Mouse (Mus musculus): ENCODE results near the gene Tfdp1.

The Tfdp1 gene

GRCm38 (mm10) chr8:13353155-13353833, 14.7 kb downstream of the Tfdp1 start:
- no peak for DNase-seq (ENCODE audit: low read depth, low spot score)

GRCm38 (mm10) chr8:13353883-13354282, 15.3 kb downstream of the Tfdp1 start:
- no peak for DNase-seq (ENCODE audit: low read depth, low spot score)

GRCm38 (mm10) chr8:13356221-13356620, 17.7 kb downstream of the Tfdp1 start:
- no peak for DNase-seq (ENCODE audit: low read depth, low spot score)

- no peak for DNase-seq (ENCODE audit: low read depth, low spot score)
These were observed 18.1 kb downstream of the Tfdp1 start for GRCm38 (mm10) chr8:13356681-13357080.

GRCm38 (mm10) chr8:13360213-13360612, 21.7 kb downstream of the Tfdp1 start:
- no peak for DNase-seq (ENCODE audit: low read depth, low spot score)

GRCm38 (mm10) chr8:13361865-13362264, 23.3 kb downstream of the Tfdp1 start:
- peak; percentile 19 for DNase-seq (ENCODE audit: low read depth, low spot score)

- DNase-seq (ENCODE audit: low read depth, low spot score): no peak
These were observed 34.7 kb downstream of the Tfdp1 start for GRCm38 (mm10) chr8:13373151-13373662.

GRCm38 (mm10) chr8:13381630-13382029, 43.1 kb downstream of the Tfdp1 start:
- no peak for DNase-seq (ENCODE audit: low read depth, low spot score)

- no peak for DNase-seq (ENCODE audit: low read depth, low spot score)
These were observed 44.0 kb downstream of the Tfdp1 start for GRCm38 (mm10) chr8:13382536-13382935.

- no peak for DNase-seq (ENCODE audit: low read depth, low spot score)
These were observed 44.4 kb downstream of the Tfdp1 start for GRCm38 (mm10) chr8:13382999-13383398.

GRCm38 (mm10) chr8:13386366-13386765, 47.8 kb downstream of the Tfdp1 start:
- DNase-seq (ENCODE audit: low read depth, low spot score): no peak

GRCm38 (mm10) chr8:13387728-13388127, 49.2 kb downstream of the Tfdp1 start:
- no peak for DNase-seq (ENCODE audit: low read depth, low spot score)

GRCm38 (mm10) chr8:13388744-13389143, 50.2 kb downstream of the Tfdp1 start:
- no peak for DNase-seq (ENCODE audit: low read depth, low spot score)

GRCm38 (mm10) chr8:13393869-13394268, 55.3 kb downstream of the Tfdp1 start:
- DNase-seq (ENCODE audit: low read depth, low spot score): no peak

GRCm38 (mm10) chr8:13396725-13397124, 58.2 kb downstream of the Tfdp1 start, which contains the start of gene Atp4b:
Gene Atp4b (minus strand): TSS chr8:13396825.
- DNase-seq (ENCODE audit: low read depth, low spot score): no peak

GRCm38 (mm10) chr8:13403517-13403916, 65.0 kb downstream of the Tfdp1 start:
- no peak for DNase-seq (ENCODE audit: low read depth, low spot score)

GRCm38 (mm10) chr8:13404666-13405131, 66.1 kb downstream of the Tfdp1 start, which contains the start of gene Grk1:
Gene Grk1 (plus strand): TSS chr8:13405081.
- no peak for DNase-seq (ENCODE audit: low read depth, low spot score)

- DNase-seq (ENCODE audit: low read depth, low spot score): no peak
These were observed 67.5 kb downstream of the Tfdp1 start for GRCm38 (mm10) chr8:13406011-13406410.

- DNase-seq (ENCODE audit: low read depth, low spot score): peak; percentile 78
These were observed 73.0 kb downstream of the Tfdp1 start for GRCm38 (mm10) chr8:13411597-13411996.

- DNase-seq (ENCODE audit: low read depth, low spot score): peak; percentile 70
These were observed 74.5 kb downstream of the Tfdp1 start for GRCm38 (mm10) chr8:13412891-13413558.

GRCm38 (mm10) chr8:13413823-13414390, 75.4 kb downstream of the Tfdp1 start:
- DNase-seq (ENCODE audit: low read depth, low spot score): no peak

GRCm38 (mm10) chr8:13415879-13416278, 77.3 kb downstream of the Tfdp1 start:
- DNase-seq (ENCODE audit: low read depth, low spot score): no peak

All from mesoderm, embryonic 11.5 days (tissue).